Mouse (Mus musculus) WW6 (cell line): ENCODE measurements around the gene 4930503B20Rik.

Experiments used
- DNase-seq: peaks from one replicate; pipeline ENCODE4 v3.0.0-alpha.2; 2013; ENCODE audit warnings: low read depth, low spot score

4930503B20Rik gene

GRCm38 (mm10) chr3:146652431-146652830 lies 1.3 kb upstream of the 4930503B20Rik start:
- DNase-seq, result no peak

- no peak for DNase-seq
Measured at GRCm38 (mm10) chr3:146650716-146651115, 401 bp downstream of the 4930503B20Rik start.

GRCm38 (mm10) chr3:146649311-146649894 lies 1.7 kb downstream of the 4930503B20Rik start:
- no peak for DNase-seq

GRCm38 (mm10) chr3:146641818-146642427 lies 9.2 kb downstream of the 4930503B20Rik start:
- DNase-seq, result no peak

GRCm38 (mm10) chr3:146632506-146632905 lies 18.6 kb downstream of the 4930503B20Rik start:
- DNase-seq, result no peak

GRCm38 (mm10) chr3:146628227-146628982 lies 22.7 kb downstream of the 4930503B20Rik start:
- no peak for DNase-seq

GRCm38 (mm10) chr3:146625766-146626165 lies 25.4 kb downstream of the 4930503B20Rik start:
- no peak for DNase-seq

GRCm38 (mm10) chr3:146621966-146622365 lies 29.2 kb downstream of the 4930503B20Rik start:
- DNase-seq, result no peak

- DNase-seq, result no peak
Measured at GRCm38 (mm10) chr3:146620555-146621249, 30.4 kb downstream of the 4930503B20Rik start.

GRCm38 (mm10) chr3:146620101-146620500 lies 31.0 kb downstream of the 4930503B20Rik start:
- DNase-seq, result no peak

GRCm38 (mm10) chr3:146618357-146618756 lies 32.8 kb downstream of the 4930503B20Rik start:
- DNase-seq, result no peak

GRCm38 (mm10) chr3:146617946-146618345 lies 33.2 kb downstream of the 4930503B20Rik start:
- no peak for DNase-seq

- no peak for DNase-seq
Measured at GRCm38 (mm10) chr3:146616533-146617283, 34.4 kb downstream of the 4930503B20Rik start.

- no peak for DNase-seq
Measured at GRCm38 (mm10) chr3:146615496-146615895, 35.6 kb downstream of the 4930503B20Rik start, which contains the start of gene Dnase2b. Dnase2b (minus strand) TSS chr3:146615596.

- no peak for DNase-seq
Measured at GRCm38 (mm10) chr3:146611821-146612220, 39.3 kb downstream of the 4930503B20Rik start.

- DNase-seq, result peak; percentile 24
Measured at GRCm38 (mm10) chr3:146611261-146611660, 39.9 kb downstream of the 4930503B20Rik start.

GRCm38 (mm10) chr3:146610322-146610721 lies 40.8 kb downstream of the 4930503B20Rik start:
- DNase-seq, result no peak

GRCm38 (mm10) chr3:146607368-146607767 lies 43.7 kb downstream of the 4930503B20Rik start:
- DNase-seq, result no peak

- no peak for DNase-seq
Measured at GRCm38 (mm10) chr3:146604647-146605046, 46.5 kb downstream of the 4930503B20Rik start.

GRCm38 (mm10) chr3:146602531-146602930 lies 48.6 kb downstream of the 4930503B20Rik start:
- DNase-seq, result no peak

- no peak for DNase-seq
Measured at GRCm38 (mm10) chr3:146601205-146601604, 49.9 kb downstream of the 4930503B20Rik start.
